Mouse (Mus musculus): ENCODE results near the gene Snx25.

DNA sequence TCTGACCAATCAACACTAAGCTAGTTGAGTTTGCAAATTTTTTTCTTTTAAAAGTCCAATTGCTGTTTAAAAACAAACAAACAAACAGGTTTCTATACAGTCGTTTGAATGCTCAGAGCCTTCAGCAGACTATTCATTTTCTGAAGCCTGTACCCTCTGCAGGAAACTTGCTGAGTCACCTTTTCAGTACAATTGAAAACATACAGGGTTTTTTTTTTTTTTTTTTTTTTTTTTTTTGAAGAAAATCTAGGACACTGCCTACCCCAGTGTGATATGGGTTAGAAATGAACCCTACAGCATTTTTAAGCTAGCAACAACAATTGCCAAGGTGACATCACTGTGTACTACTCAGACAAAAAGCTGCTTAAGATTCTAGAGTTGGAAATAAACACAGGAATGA is 8.0 kb downstream of the Snx25 start:
- no peak for TF ChIP-seq CTCF (IDR thresholded peaks at IDR 0.05; ENCODE audit: borderline replicate concordance, extremely low read depth, insufficient read depth, insufficient read length)
- TF ChIP-seq POLR2A (IDR thresholded peaks at IDR 0.05; ENCODE audit: borderline replicate concordance, extremely low read depth, insufficient read depth, insufficient read length, poor library complexity, severe bottlenecking): no peak

All from brain, embryonic 14.5 days (tissue).